Mouse (Mus musculus) MEL (cell line): ENCODE results near the gene Slc44a5. TPM values are rescaled to one million over a fixed set of nuclear protein-coding genes. Genes with fewer than 3 reads are reported as not detected.

ENCODE experiments used
- DNase-seq: peaks from one replicate; pipeline ENCODE4 v3.0.0; 2011; ENCODE audit warnings: low read depth, low spot score
- H3K27ac ChIP-seq: 2 replicates; pipeline ENCODE4 v1.5.1; 2012; ENCODE audit warnings: low read depth, mild to moderate bottlenecking, control low read depth, low read length, moderate library complexity; ENCODE audit not compliant: control insufficient read depth
- H3K27me3 ChIP-seq, 2 experiments: fragments of 150-350 bp in 1 of 2; sonication (generic) in 1 of 2; 2 replicates each; pipeline ENCODE4 v1.6.1; 2012; ENCODE audit warnings: low read length in 2 of 2, mild to moderate bottlenecking in 2 of 2, improper control_type of control experiment in 1 of 2, moderate library complexity in 1 of 2; ENCODE audit not compliant: insufficient read depth in 2 of 2, control insufficient read depth in 1 of 2
- H3K36me3 ChIP-seq, 2 experiments: 2 replicates each; pipeline ENCODE4 v1.6.1; 2012 to 2014; ENCODE audit warnings: low read length in 2 of 2, improper control_type of control experiment in 1 of 2, inconsistent platforms in 1 of 2, mild to moderate bottlenecking in 1 of 2; ENCODE audit not compliant: insufficient read depth in 2 of 2, control insufficient read depth in 1 of 2
- H3K4me1 ChIP-seq, 2 experiments: fragments of 150-350 bp in 1 of 2; sonication (generic) in 1 of 2; 2 replicates each; pipeline ENCODE4 v1.6.1; 2012; ENCODE audit warnings: low read length in 2 of 2, improper control_type of control experiment in 1 of 2, mild to moderate bottlenecking in 1 of 2; ENCODE audit not compliant: insufficient read depth in 2 of 2, control insufficient read depth in 1 of 2
- H3K4me3 ChIP-seq, 2 experiments: fragments of 150-350 bp in 1 of 2; sonication (generic) in 1 of 2; 2 replicates each; pipeline ENCODE4 v1.5.1; 2012; ENCODE audit warnings: low read depth in 2 of 2, low read length in 2 of 2, mild to moderate bottlenecking in 2 of 2, moderate library complexity in 2 of 2, control low read depth in 1 of 2, improper control_type of control experiment in 1 of 2; ENCODE audit not compliant: control insufficient read depth in 1 of 2, insufficient read depth in 1 of 2
- H3K79me2 ChIP-seq: 2 replicates; pipeline ENCODE4 v1.6.1; 2012; ENCODE audit warnings: mild to moderate bottlenecking, low read length, moderate library complexity; ENCODE audit not compliant: control insufficient read depth, poor library complexity, insufficient read depth
- H3K9ac ChIP-seq: 2 replicates; pipeline ENCODE4 v1.6.1; 2012; ENCODE audit warnings: low read depth, mild to moderate bottlenecking, control low read depth, low read length, moderate library complexity; ENCODE audit not compliant: control insufficient read depth, poor library complexity, severe bottlenecking
- H3K9me3 ChIP-seq: fragments of 150-350 bp; sonication (generic); replicated peaks from 2 replicates; pipeline ENCODE4 v1.6.1; 2012; ENCODE audit warnings: mild to moderate bottlenecking, low read length, improper control_type of control experiment, moderate library complexity; ENCODE audit not compliant: insufficient read depth
- CTCF ChIP-seq, 3 experiments: IDR thresholded peaks in 2 of 3; conservative IDR thresholded peaks in 1 of 3; 2 replicates each; pipeline ENCODE4 v1.5.1; 2011 to 2012; ENCODE audit warnings: low read length in 3 of 3, low read depth in 2 of 3, mild to moderate bottlenecking in 2 of 3, improper control_type of control experiment in 1 of 3, inconsistent platforms in 1 of 3, mixed read lengths in 1 of 3, moderate library complexity in 1 of 3; ENCODE audit not compliant: control insufficient read depth in 1 of 3, insufficient read depth in 1 of 3, poor library complexity in 1 of 3, severe bottlenecking in 1 of 3
- EP300 ChIP-seq, 2 experiments: IDR thresholded peaks; 2 replicates each; pipeline ENCODE4 v1.6.1; 2011; ENCODE audit warnings: improper control_type of control experiment in 2 of 2, low read length in 2 of 2, low read depth in 1 of 2, mild to moderate bottlenecking in 1 of 2
- GABPA ChIP-seq: IDR thresholded peaks from 2 replicates; pipeline ENCODE4 v1.6.1; 2012; ENCODE audit warnings: low read depth, mild to moderate bottlenecking, inconsistent platforms, low read length, improper control_type of control experiment, moderate library complexity
- GATA1 ChIP-seq: IDR thresholded peaks from 2 replicates; pipeline ENCODE4 v1.6.1; 2011; ENCODE audit warnings: low read depth, low read length, improper control_type of control experiment
- JUND ChIP-seq: IDR thresholded peaks from 2 replicates; pipeline ENCODE4 v1.6.1; 2011; ENCODE audit warnings: low read depth, mild to moderate bottlenecking, improper control_type of control experiment, low read length
- MYC ChIP-seq: IDR thresholded peaks from 2 replicates; pipeline ENCODE4 v1.6.1; 2011; ENCODE audit warnings: low read depth, mild to moderate bottlenecking, low read length, improper control_type of control experiment, moderate library complexity
- NRF1 ChIP-seq: IDR thresholded peaks from 2 replicates; pipeline ENCODE4 v1.6.1; 2014; ENCODE audit warnings: low read depth, mild to moderate bottlenecking, inconsistent platforms, low read length, improper control_type of control experiment, moderate library complexity; ENCODE audit not compliant: poor library complexity, insufficient read depth, severe bottlenecking
- POLR2A ChIP-seq, 2 experiments: IDR thresholded peaks; 2 replicates each; pipeline ENCODE4 v1.6.1; 2011 to 2012; ENCODE audit warnings: low read length in 2 of 2, mild to moderate bottlenecking in 2 of 2, control low read depth in 1 of 2, improper control_type of control experiment in 1 of 2, low read depth in 1 of 2, moderate library complexity in 1 of 2; ENCODE audit not compliant: control insufficient read depth in 1 of 2, insufficient read depth in 1 of 2, poor library complexity in 1 of 2
- POLR2AphosphoS2 ChIP-seq: IDR thresholded peaks from 2 replicates; pipeline ENCODE4 v1.6.1; 2011; ENCODE audit warnings: low read length, improper control_type of control experiment
- RAD21 ChIP-seq: IDR thresholded peaks from 2 replicates; pipeline ENCODE4 v1.6.1; 2011; ENCODE audit warnings: mild to moderate bottlenecking, low read depth, low read length, improper control_type of control experiment
- SMC3 ChIP-seq: IDR thresholded peaks from 2 replicates; pipeline ENCODE4 v1.6.1; 2011; ENCODE audit warnings: low read depth, low read length, improper control_type of control experiment
- TAL1 ChIP-seq: IDR thresholded peaks from 2 replicates; pipeline ENCODE4 v1.6.1; 2012; ENCODE audit warnings: mild to moderate bottlenecking, inconsistent platforms, low read length, moderate library complexity, mixed read lengths
- TCF12 ChIP-seq: IDR thresholded peaks from 2 replicates; pipeline ENCODE4 v1.6.1; 2014; ENCODE audit warnings: low read depth, mild to moderate bottlenecking, inconsistent platforms, low read length, improper control_type of control experiment, moderate library complexity
- USF2 ChIP-seq, 2 experiments: IDR thresholded peaks; 2 replicates each; pipeline ENCODE4 v1.6.1; 2011 to 2012; ENCODE audit warnings: improper control_type of control experiment in 2 of 2, low read length in 2 of 2, borderline replicate concordance in 1 of 2, inconsistent platforms in 1 of 2, low read depth in 1 of 2, mild to moderate bottlenecking in 1 of 2; ENCODE audit not compliant: insufficient read depth in 1 of 2
- ZC3H11A ChIP-seq: IDR thresholded peaks from 2 replicates; pipeline ENCODE4 v1.6.1; 2012; ENCODE audit warnings: low read depth, mild to moderate bottlenecking, inconsistent platforms, low read length, improper control_type of control experiment
- polyA plus RNA-seq, 2 experiments: library from polyadenylated mRNA; stranded (reverse) in 1 of 2; unstranded in 1 of 2; fragments of >175 nt in 1 of 2; fragments of >200 nt in 1 of 2; gene quantifications; 2 replicates each; pipeline versions ENCODE4 v1.2.1 to v1.2.4; 2012; ENCODE audit warnings: low replicate concordance in 2 of 2, low read depth in 1 of 2; ENCODE audit not compliant: insufficient read length in 2 of 2, insufficient read depth in 1 of 2, missing spikeins in 1 of 2
- total RNA-seq: library from RNA; depleted of rRNA; stranded (reverse); fragments of 300-350 nt; gene quantifications from 2 replicates; pipeline ENCODE4 v1.2.3, GENCODE M21; 2012

The Slc44a5 gene
- total and polyA plus RNA-seq, 3 experiments, result not detected

DNA sequence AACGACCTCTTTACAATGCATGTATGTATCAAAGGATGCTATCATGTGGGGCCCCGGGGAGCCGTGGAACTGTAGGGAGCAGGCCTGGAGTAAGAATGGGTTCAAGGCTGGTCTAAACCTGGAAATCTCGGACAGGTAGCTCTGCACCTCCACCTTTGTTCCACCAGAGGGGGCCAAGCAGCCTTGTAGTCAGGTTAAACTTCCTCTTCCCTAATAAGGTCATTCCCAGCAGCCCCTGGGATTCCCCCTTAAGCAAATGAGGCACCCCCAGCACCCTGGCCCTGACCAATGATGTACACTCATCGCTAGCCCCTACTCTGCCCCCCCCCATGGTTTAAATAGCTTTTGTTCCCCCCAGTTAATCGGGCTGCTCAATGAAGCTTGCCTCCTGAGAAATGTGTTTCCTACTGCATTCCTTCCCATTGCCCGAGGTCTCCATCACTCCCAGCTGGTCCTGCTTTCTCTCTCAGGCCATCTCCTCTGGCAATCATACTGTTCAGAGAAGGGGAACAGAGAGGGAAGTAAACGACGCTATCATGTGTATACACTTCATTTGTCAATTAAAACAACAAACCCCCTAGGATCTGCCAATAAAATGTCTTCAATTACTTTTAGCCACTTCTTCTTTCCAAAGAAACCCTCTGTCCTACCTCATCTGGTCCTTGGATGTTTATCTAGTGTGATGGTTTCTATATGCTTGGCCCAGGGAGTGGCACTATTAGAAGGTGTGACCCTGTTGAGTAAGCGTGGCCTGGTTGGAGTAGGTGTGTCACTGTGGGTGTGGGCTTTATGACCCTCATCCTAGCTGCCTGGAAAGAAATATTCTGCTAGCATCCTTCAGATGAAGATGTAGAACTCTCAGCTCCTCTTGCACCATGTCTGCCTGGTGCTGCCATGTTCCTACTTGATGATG lies 11.4 kb downstream of the Slc44a5 start:
- H3K4me3 ChIP-seq, result no peak overlapping the region
- TF ChIP-seq CTCF (IDR thresholded peaks at IDR 0.05 in 2 of 3, conservative IDR thresholded peaks at IDR 0.05 in 1 of 3; ENCODE audit: control insufficient read depth in 1 of 3, insufficient read depth in 1 of 3, low read depth in 2 of 3, low read length in 3 of 3, poor library complexity in 1 of 3, severe bottlenecking in 1 of 3), result peak; percentile 63 to 81 (median 79)
- no peak for TF ChIP-seq JUND
- peak; percentile 87 for TF ChIP-seq SMC3
- no peak for TF ChIP-seq NRF1
- peak; percentile 76 for TF ChIP-seq RAD21
- TF ChIP-seq MYC, result no peak
- TF ChIP-seq USF2 (IDR thresholded peaks at IDR 0.05; ENCODE audit: borderline replicate concordance in 1 of 2, insufficient read depth in 1 of 2, low read depth in 1 of 2, low read length in 2 of 2), result no peak
- peak; percentile 71 for TF ChIP-seq ZC3H11A
- no peak for TF ChIP-seq POLR2A (IDR thresholded peaks at IDR 0.05; ENCODE audit: control insufficient read depth in 1 of 2, insufficient read depth in 1 of 2, low read depth in 1 of 2, low read length in 2 of 2, poor library complexity in 1 of 2)
- TF ChIP-seq POLR2AphosphoS2, result no peak
- H3K27ac ChIP-seq, result no peak overlapping the region
- no peaks in the 10 kb centered on the region for H3K36me3 ChIP-seq
- no peak overlapping the region for H3K9ac ChIP-seq
- no peaks in the 10 kb centered on the region for H3K79me2 ChIP-seq
- H3K27me3 ChIP-seq, result peaks cover 0 to under 1% of the 10 kb centered on the region in 2 experiments; a peak in 2 of 4 replicates
- DNase-seq, result peak; percentile 65
- H3K9me3 ChIP-seq, result no peaks in the 10 kb centered on the region
- H3K4me1 ChIP-seq, result no peaks in the 10 kb centered on the region

DNA sequence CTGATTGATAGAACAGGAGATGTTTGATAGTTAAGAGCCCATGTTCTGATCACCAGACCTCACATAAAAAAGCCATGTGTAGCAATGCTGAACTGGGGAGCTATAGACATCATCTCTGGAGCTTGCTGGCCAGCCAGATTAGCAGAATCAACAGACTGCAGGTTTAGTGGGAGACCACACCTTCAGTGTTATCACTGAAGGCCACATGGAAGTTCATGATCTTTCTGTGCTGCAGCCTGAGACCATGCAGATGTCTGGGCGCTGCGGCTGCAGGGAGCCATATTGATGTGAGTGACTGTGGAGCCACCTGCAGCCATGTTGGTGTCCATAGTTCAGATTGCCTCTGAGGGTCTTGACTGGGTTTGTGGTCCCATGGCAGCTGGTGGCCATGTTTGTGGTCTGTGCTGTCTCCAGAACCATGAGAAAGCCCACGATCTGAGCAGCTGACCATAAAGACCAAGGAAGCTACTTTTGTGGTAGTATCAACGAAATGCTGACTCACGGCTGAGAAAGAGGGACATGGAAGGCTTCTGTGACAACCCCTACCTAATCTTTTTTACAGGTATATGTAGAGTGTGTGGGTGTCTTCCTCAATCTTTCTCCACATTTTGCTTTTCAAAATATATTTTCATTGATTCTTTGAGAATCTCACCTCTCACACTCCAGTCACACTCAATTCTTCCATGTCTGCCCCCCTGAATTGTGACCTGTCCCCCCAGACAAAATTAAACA lies 26.7 kb downstream of the Slc44a5 start:
- Histone ChIP-seq H3K79me2 (no peaks in the 10 kb centered on the region), H3K4me1 (no peaks in the 10 kb centered on the region), H3K4me3 (no peak overlapping the region), H3K36me3 (no peaks in the 10 kb centered on the region), H3K9me3 (no peaks in the 10 kb centered on the region), H3K27me3 (peaks cover 0 to 2% of the 10 kb centered on the region in 2 experiments; a peak in 2 of 4 replicates), H3K27ac (no peak overlapping the region), H3K9ac (no peak overlapping the region)
- TF ChIP-seq GABPA (no peak), TCF12 (peak; percentile 59; the same call in 1 of the 2 replicates), GATA1 (peak; percentile 24; the same call in 1 of the 2 replicates), EP300 (IDR thresholded peaks at IDR 0.05; ENCODE audit: low read depth in 1 of 2, low read length in 2 of 2) (peak in 1 of 2 experiments; percentile 43; a peak in 1 of 4 replicates), TAL1 (peak; percentile 48; the same call in 1 of the 2 replicates)
- peak; percentile 11 for DNase-seq
